Mouse (Mus musculus) left cerebral cortex, adult 18-20 months (tissue): ENCODE measurements at regions not wholly inside any gene's neighbourhood (a gene's known extent, or its start where the extent isn't known, plus 50 kb on each side); places are given as distances from the start of the nearest gene placed in this dataset.
A peak's percentile ranks its signal among the peaks of the same experiment; 100 is the strongest.
"Not testable (repeated sequence)": the region's sequence is repeated elsewhere in the genome, so short reads cannot be mapped to it uniquely, and the experiment has no call there.

ENCODE experiments used
- DNase-seq, 2 experiments: peaks; one replicate each; pipeline ENCODE4 v3.0.0; 2021 to 2022; ENCODE audit warnings: low spot score in 2 of 2, mixed read lengths in 1 of 2

DNA sequence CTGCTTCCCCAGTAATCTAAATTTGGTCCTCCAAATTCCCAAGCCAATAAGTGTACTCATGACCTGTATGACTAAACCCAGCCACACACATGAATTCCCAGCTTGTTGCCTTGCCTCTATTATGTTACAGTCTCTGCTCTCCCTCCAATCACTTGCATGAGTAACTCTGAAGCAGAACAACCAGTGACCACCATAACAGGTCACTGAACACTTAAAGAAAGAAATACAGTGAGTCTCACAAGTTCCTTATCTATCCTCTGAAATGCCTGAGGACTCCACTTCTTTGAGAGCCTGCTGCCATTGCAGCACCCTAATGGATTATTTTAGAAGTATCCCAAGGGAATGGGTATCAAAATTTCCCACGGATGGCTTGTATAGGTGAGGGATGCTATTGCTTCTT, 909.7 kb downstream of the Sorcs3 start:
- no peak for DNase-seq

DNA sequence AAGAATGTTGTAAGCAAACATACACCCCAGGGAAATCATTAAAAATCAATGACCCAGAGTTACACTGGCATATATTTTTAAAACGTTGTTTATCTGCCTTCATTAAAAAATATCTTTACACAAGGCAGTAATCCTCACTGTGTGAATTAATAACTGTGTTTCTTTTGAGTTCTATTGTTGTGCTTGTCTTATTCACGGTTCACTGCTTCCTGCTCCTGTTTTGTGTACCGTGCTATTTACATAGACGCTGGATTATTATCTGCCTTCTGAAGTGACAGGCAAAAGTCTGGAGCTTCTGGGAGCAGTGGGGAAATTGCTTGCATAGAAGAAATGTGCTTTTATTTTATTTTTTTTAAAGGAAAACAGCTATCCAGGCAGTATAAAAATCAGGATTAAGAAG, 925.8 kb downstream of the Sorcs3 start:
- no peak for DNase-seq

DNA sequence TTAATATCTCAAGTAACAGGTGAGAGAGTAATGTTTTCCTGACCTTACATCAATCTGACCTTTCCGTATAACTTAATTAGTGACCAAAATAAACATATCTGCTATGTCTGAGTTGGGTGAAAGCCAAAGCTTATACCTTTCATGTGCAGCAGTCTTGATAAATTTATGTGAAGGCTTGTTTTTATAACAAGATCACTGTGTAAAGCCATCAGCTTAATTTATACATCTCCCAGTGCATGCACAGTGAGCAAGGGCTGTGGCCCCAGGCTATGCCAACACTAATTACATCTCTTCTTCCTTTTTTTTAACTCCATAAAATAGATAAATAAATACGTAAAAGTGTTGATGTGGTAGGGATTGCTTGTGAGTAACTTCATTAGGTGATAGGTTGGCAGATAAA, 966.3 kb downstream of the Sorcs3 start:
- DNase-seq: no peak

DNA sequence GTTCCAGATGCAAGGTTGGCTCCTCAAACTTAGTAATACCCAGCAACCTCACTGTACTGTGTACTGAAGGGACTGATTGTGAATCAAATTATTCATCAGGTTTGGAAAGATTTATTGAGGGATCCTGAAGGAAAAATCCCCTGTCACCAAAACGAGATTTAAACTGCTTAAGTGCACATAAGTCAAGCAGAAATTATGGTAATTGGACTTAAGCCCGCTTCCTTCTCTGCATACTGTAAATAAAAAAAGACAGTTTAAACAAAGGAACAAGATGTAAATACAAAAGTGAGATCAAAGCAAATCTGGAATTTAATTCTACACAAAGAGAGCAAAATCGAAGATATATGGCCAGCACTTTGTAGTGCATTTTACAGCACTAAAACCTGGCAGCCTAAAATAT, 1002.1 kb downstream of the Sorcs3 start:
- no peak for DNase-seq

DNA sequence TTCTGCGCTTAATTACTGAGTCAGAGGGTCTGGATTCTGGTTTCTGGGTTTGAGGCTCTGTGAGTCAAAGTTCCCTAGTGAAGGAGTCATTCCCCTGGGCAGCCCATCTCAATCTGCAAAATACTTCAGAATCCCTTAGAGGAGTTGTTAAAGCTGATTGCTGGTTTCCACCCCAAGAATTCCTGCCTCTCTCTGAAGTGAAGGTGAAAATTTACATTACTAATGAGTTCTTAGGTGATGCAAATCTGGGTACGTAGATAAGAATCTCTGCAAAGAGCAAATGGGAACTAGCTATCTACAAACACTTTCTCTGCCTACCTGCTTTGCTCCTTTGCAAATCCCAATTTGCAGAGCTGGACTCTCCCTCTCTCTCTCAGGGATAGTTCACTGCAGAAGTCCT, 1036.8 kb downstream of the Sorcs3 start:
- no peak for DNase-seq

DNA sequence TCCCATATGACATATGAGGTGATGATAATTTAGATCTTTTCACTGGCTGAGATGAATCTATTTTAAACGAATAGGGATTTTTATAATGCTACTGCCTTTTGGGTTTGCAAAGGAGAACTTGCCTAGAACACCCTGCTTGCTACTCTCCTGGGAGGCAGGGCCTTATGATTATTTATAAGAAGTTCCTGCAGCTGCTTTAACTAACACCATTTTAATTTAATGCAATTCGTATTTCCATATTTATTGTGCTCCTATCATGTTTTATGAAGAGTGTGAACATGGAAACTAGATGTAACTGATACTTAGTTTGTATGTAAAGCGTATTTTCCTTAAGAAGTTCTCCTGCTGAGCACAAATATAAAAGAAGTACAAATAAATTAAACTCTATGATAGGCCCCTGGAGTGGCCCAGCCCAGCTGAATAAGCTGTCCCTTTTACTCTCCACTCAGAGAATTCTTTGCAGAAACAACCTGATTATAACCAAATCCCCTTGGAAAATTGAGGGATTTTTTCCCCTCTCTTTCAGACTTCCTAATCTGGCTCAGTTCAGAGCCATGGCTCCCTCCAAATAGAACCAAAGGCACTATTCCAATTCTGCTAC, 1039.4 kb downstream of the Sorcs3 start:
- no peak for DNase-seq

DNA sequence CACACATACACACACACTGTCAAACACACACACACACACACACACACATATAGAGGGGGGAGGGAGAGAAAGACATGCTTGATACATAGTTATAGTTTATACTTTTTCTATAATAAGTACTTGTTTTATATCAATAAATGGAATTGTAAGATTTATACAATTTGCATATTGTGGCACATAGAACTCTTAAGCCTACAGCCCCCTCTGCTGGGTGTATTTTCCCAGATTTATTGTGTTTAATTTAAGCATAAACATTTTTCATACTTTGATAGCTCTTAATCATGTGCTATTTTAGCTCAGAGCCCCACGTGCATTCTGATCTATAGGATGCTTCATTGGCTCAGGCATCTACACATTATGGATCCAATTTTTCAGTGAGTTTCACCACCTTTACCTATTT, 1058.8 kb downstream of the Sorcs3 start:
- DNase-seq: peak; percentile 9 to 19

DNA sequence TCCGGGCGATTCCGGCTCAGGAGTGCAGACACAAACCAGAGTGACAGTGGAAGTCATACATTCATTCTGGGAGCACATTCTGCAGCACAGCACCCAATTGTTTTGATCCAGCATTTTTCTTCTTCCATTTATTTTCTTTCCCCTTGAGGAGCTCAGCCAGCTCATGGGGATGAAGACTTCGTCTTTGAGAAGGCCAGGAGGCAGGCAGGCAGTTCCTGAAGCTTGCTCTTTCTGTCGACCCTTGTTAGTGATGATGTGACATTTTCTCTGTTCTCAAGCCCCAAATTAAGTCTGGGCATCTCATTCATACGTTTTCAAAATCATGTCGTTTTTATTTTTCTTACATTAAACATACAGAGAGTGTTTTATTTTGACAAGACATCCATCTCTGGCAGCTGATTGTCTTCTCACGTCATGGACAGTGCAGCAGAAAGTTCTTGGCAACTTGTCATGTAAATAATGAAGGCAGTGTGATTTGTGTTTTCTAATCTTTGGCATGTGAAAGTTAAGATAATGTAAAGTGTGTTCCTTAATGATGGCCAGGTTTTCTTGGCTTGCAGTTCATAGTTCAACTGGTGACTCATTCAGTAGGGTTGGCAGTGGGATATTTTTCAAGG, 1062.1 kb downstream of the Sorcs3 start:
- no peak for DNase-seq

DNA sequence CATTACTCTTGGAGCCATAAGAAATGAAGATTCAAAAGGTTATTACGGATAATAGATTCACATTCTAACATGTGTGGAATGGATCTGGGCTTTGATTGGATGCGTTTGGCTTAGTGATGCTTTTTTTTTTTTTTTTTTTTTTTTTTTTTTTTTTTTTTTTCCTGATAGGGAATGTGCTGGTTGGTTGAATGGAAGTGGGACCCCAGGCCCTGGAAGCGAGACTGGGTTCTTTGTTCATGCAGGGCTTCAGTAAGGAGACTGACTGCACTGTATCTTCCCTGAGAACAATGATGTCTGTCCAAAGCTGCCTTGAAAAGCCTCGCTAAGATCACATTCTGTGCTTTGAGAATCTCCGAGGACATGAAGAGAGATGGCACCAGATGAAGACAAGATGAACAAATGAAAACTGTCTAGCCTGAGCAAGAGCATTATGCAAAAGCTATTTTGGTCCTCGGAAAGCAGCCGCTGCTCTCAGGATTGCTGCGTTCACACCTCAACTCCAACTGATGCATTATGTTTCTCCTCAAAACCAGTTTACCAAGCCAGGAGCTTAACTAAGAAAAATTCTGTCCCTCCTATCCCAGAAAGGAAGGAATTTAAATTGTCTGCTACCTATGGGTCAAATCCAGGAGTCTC, 1076.9 kb downstream of the Sorcs3 start:
- peak; percentile 2 to 6 for DNase-seq

DNA sequence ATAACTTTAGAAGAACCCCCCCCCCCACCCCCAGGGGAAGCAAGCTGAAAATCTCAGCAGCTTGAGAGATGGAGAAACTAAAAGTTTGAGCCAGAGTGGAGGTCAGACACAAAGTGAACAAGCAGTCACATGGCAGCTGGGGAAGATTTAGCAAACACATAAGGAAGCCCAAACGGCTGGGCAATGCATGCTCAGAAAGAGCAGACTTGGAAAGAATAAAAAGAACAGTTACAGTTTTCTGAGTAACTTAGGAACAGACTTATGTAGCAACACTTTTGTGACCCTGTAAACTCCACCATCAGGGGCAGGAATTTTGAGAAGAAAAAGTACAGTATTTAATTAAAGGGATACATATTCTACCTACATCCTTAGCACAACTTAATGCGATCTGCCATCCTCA, 1089.2 kb downstream of the Sorcs3 start:
- DNase-seq: no peak

DNA sequence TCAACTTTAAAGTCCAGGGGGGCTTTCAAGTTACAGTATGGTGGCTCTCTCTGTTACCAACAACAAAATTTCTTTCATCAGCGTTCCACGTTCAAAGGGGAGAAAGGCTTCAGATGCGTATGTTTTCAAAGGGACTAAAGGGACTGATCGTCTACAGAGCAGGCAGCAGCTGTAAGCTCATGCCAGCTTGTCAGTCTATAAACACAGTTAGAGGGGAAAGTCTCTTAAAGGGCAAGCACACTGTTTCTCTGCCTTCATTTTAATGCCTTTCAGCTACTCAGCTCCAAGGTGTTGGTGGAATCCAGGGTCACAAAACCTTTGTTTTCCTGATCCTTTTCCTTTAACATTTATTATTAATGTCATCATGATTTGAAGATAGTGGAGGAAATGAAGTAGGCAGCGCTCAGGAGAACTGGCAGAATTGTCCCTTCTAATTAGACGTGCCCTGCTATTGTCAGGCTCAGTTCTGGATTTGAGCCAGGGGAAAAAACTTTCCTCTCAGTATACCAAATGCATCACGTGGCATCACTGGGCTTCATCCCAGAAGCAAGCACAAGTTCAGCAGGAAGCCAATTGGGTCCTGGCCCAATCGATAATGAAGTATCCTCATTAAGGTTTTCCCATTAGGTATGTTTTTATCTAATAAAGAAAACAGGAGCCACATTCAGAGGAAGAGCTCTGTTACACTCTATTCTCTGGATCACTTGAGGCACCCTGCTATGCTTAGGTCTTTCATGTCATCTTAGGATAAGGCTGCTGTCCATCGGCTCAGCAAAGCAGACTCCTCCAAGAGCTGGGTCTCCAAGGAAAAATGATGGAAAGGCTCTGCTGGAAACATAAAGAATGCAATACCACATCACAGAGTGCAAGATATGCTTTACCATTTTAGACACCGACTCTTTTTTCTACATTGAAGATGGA, 1093.8 kb downstream of the Sorcs3 start:
- no peak for DNase-seq

DNA sequence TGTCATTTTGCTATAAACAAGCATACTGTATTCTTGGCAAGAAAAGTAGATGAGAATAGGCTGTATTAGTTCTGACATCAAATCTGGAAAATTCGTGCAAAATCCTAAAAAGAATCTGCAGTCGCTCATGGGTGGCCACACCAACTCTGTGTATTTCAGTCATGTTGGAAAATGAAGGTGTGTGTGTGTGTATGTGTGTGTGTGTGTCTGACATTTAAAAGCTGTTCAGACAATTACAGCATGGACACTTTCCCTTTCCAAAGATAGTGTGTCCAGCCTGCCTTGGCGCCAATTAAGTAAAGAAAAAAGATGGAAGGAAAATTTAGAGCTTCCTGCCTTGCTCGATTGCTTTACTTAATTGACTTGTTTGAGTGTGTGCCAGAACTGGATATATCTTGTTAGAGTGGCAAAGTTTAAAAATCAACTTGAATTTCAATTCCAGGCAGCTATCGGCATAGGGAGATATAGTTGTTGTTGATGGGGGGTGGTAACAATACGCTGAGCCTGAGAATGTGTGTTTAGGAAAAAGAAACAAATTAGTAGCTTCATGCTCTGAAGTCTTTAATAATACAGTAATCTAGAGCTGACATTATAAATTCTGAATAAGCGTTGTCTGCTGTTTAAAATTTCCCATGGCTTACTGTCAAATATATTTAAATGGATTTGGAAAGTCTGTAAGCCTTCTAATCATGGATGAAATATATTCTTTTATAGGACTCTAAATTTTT, 1095.7 kb downstream of the Sorcs3 start:
- no peak for DNase-seq

DNA sequence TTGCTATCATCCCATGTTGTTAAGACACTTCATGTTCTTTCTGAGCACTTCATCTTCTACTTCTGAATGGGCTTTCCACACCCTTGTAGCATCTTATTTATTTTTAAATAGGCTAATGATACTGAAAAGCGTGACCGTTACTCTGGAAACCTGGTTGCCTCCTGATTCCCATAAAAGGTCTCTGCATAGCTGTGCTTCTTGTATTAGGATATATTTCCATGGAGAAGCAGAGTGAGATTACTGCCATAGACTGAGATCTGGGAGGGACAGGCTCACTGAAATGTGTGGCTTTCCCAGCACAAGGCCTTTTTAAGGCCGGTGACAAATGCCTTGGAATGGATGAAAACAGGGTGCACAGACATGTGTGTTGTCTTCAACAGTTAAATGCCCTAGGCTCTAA, 1100.0 kb downstream of the Sorcs3 start:
- DNase-seq: no peak

DNA sequence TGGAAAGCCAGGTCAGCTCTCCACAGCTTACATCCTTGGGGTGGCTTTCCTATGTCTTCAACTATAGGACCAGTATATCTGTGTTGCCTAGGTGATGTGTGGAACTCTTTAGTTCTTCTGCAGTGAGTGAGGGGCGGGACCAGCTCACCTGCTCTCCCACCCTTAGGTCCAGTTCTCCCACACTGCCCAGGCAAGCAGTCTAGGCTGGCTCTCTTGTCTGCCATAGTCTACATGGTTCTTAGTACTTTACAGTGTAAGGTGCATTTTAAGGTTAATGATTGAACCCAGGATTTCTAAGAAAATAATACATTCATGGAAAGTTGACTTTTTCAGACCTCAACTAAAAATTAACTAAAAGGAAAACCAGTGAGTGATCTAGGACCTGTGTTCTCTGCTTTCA, 1108.4 kb downstream of the Sorcs3 start:
- DNase-seq: no peak

DNA sequence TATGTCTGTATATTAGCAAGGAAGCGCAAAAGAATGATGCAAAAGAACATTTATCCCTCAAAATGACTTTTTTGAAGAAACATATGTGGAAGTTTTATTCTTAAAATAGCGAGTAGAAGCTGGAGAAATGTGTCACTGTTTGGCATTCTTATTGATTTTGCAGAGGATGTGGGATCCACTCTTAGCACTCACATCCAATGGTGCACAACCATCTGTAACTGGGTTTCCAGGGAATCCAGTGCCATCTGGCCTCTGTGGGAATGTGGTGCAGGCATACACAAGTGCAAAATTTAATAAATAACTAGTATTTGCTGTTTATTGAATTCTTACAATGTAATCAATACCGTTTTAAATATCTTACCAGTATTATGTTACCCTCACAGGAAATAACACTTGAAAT, 1153.8 kb downstream of the Sorcs3 start:
- DNase-seq: peak; percentile 20 to 28

DNA sequence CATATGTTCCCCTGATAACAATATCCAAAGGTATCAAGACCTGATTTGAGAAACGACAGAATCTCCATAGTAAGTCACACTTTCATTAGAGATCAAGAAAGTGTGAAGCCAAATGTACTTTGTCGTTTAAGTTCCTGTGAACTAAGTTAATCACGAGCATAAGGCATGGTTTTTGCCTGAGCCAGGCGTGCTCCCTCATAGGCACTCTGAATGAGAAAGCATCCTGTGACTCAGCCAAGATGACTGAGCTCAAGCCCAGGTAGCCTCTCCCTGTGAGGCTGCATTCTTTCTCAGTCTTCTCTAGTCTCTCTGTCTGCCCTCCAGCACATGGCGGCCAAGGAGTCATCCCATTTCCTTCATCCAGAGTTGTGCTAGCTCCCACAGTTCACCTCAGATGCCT, 1154.9 kb downstream of the Sorcs3 start:
- no peak for DNase-seq

DNA sequence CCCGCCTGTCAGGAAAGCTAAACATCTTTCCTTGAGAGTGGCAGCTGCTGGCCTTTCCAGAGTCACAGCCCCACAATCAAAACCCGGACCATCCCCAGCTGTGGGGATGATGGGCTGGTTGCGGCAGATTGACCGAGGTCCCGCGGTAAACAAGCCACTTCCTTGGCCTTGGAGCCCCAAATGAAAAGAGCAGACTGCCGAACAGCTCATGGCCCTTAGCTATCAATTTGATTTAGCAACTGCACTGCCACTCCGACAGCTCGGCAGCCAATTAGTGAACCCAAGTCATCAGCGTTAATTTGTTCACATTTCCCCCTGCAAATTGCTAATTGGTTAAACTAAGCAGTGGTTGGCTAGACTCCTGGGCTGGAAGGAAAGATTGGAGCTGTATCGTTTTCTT, 1155.3 kb downstream of the Sorcs3 start:
- not testable (repeated sequence) for DNase-seq

DNA sequence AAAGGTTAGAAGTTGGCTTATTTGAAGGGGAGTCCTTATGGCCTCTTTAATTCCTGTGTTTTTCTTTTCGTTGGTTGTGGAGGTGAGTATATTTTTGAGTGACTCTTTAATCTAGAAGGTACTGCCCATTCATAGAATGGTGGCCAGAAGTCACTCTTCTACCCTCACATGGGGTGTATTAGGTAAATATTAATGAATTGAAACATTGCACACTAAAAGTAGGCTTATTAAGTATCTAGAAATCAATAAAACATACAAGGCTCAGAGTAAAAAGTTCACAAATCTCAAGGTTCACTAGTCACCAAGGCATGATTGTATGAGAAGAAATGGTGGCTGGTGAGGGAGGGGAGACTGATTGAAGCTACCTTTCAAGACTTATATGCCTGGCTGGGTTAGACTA, 1167.1 kb downstream of the Sorcs3 start:
- no peak for DNase-seq

DNA sequence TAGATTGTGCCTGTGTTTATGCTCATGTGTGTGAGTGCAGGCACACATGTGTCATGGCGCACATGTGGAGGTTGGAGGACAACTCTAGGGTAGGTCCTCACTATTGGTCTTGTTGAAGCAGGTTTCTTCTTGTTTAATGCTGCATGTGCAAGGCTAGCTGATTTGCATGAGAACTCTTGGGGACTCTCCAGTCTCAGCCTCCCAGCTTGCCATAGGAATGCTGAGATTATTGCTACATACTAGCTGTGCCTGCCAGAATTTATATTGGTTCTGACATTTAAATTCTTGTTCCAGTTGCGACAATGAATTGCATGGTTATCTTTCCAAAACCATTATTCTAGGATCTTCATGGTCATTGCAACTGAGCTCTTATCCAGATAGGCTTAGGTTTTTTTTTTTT, 1168.5 kb downstream of the Sorcs3 start:
- peak in 1 of 2 experiments; percentile 9 for DNase-seq

DNA sequence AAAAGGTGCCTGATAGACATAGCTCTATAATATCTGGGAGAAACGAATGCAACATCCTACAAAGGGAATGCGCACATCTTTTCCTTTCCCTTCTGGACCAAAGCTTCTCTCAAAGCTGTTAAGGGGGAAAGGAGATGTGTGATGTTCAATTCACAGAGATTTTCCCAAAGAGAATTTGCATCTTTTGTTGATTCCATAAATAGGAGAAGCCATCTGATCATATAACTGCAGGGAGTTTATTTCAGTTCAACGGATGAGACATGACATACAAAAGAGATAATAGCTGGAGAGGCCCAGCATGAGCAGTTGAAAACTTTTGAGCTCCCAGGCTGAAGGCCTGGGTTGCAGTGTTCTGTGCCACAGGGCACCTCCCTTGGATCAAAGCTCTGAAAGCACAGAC, 1169.1 kb downstream of the Sorcs3 start:
- DNase-seq: no peak
